Mouse (Mus musculus) forebrain, embryonic 13.5 days (tissue): ENCODE data around the gene Sytl3. TPM values are rescaled to one million over a fixed set of nuclear protein-coding genes. Genes with fewer than 3 reads are reported as not detected.
A peak's percentile ranks its signal among the peaks of the same experiment; 100 is the strongest.

Experiments
- ATAC-seq: fragments of 200-750 bp; cut with Nextera tagmentation; 2 replicates; pipeline ENCODE4 v1.8.0; 2017
- H3K27ac ChIP-seq: fragments of 300-500 bp; sonication (generic); 2 replicates; pipeline ENCODE4 v1.5.1; 2015; ENCODE audit warnings: inconsistent platforms, mild to moderate bottlenecking, moderate library complexity
- H3K27me3 ChIP-seq: fragments of 300-500 bp; sonication (generic); 2 replicates; pipeline ENCODE4 v1.6.1; 2015; ENCODE audit warnings: mild to moderate bottlenecking, inconsistent platforms
- H3K36me3 ChIP-seq: fragments of 300-500 bp; sonication (generic); 2 replicates; pipeline ENCODE4 v1.6.1; 2015; ENCODE audit warnings: mild to moderate bottlenecking, inconsistent platforms; ENCODE audit not compliant: poor library complexity, severe bottlenecking
- H3K4me1 ChIP-seq: fragments of 300-500 bp; sonication (generic); 2 replicates; pipeline ENCODE4 v1.6.1; 2015; ENCODE audit warnings: inconsistent platforms
- H3K4me2 ChIP-seq: fragments of 300-500 bp; sonication (generic); 2 replicates; pipeline ENCODE4 v1.6.1; 2015; ENCODE audit warnings: inconsistent platforms, mild to moderate bottlenecking, moderate library complexity
- H3K4me3 ChIP-seq: fragments of 300-500 bp; sonication (generic); 2 replicates; pipeline ENCODE4 v1.5.1; 2015; ENCODE audit warnings: mild to moderate bottlenecking, inconsistent platforms
- H3K9ac ChIP-seq: fragments of 300-500 bp; sonication (generic); 2 replicates; pipeline ENCODE4 v1.6.1; 2015; ENCODE audit warnings: mild to moderate bottlenecking, inconsistent platforms
- H3K9me3 ChIP-seq: fragments of 300-500 bp; sonication (generic); replicated peaks from 2 replicates; pipeline ENCODE4 v1.6.1; 2016; ENCODE audit warnings: inconsistent platforms
- WGBS: fragments of 180-500 bp; shearing (Covaris S2); methylation state at CpG from one replicate; pipeline ENCODE4 v1.1.7; 2015; 5-methylcytosine and 5-hydroxymethylcytosine counted together
- polyA plus RNA-seq: library from polyadenylated mRNA; unstranded; fragments of >200 nt; fragmentation: Nextera tagmentation; extraction: Ambion mirVana; gene quantifications from 2 replicates; pipeline ENCODE4 v1.2.1, GENCODE M21; 2015

Sytl3 gene
- polyA plus RNA-seq, 1 experiment from 2014 or later: 0.43 TPM

- Histone ChIP-seq H3K4me1 (peaks cover 19% of the 10 kb centered on the region), H3K4me3 (no peak overlapping the region), H3K9me3 (no peaks in the 10 kb centered on the region), H3K4me2 (no peak overlapping the region), H3K27ac (no peak overlapping the region), H3K9ac (no peak overlapping the region), H3K36me3 (peaks cover 38% of the 10 kb centered on the region), H3K27me3 (no peaks in the 10 kb centered on the region)
- no peak for ATAC-seq
- WGBS: 95% methylated on average over 16 of the region's 16 CpGs
Observed at GRCm38 (mm10) chr17:6757902-6758301, 99.0 kb downstream of the Sytl3 start.

- Histone ChIP-seq H3K4me2 (no peak overlapping the region), H3K9me3 (no peaks in the 10 kb centered on the region), H3K36me3 (peaks cover 30% of the 10 kb centered on the region), H3K4me1 (peaks cover 28% of the 10 kb centered on the region), H3K27me3 (no peaks in the 10 kb centered on the region), H3K4me3 (no peak overlapping the region), H3K9ac (no peak overlapping the region), H3K27ac (peak overlapping the region; percentile 3; the same call in 1 of the 2 replicates)
- ATAC-seq: no peak
- WGBS: 63% methylated on average over 8 of the region's 8 CpGs
Observed at GRCm38 (mm10) chr17:6758845-6759244, 100.0 kb downstream of the Sytl3 start.

GRCm38 (mm10) chr17:6759717-6760292 lies 100.9 kb downstream of the Sytl3 start:
- H3K36me3 ChIP-seq: 0 out of 2 replicates have a peak, but pooled peaks cover 22% of the 10 kb centered on the region
- H3K4me1 ChIP-seq: peaks cover 35% of the 10 kb centered on the region
- no peaks in the 10 kb centered on the region for H3K9me3 ChIP-seq
- H3K4me2 ChIP-seq: no peak overlapping the region
- ATAC-seq: peak; percentile 22; the same call in 1 of the 2 replicates
- no peak overlapping the region for H3K4me3 ChIP-seq
- H3K27ac ChIP-seq: 0 out of 2 replicates have a peak overlapping the region, but pooled peaks have one; percentile 3
- no peak overlapping the region for H3K9ac ChIP-seq
- WGBS: 24% methylated on average over 9 of the region's 9 CpGs
- H3K27me3 ChIP-seq: no peaks in the 10 kb centered on the region

- H3K36me3 ChIP-seq: 0 out of 2 replicates have a peak, but pooled peaks cover 4% of the 10 kb centered on the region
- H3K4me1 ChIP-seq: peaks cover 56% of the 10 kb centered on the region
- H3K9ac ChIP-seq: no peak overlapping the region
- H3K27ac ChIP-seq: peak overlapping the region; percentile 73
- no peaks in the 10 kb centered on the region for H3K9me3 ChIP-seq
- peak; percentile 82 for ATAC-seq
- peak overlapping the region; percentile 15; the same call in 1 of the 2 replicates for H3K4me2 ChIP-seq
- no peaks in the 10 kb centered on the region for H3K27me3 ChIP-seq
- H3K4me3 ChIP-seq: no peak overlapping the region
- WGBS: 17% methylated on average over 7 of the region's 7 CpGs
Observed at GRCm38 (mm10) chr17:6763513-6764226, 104.8 kb downstream of the Sytl3 start.

- no peaks in the 10 kb centered on the region for H3K9me3 ChIP-seq
- no peaks in the 10 kb centered on the region for H3K27me3 ChIP-seq
- WGBS: 65% methylated on average over 7 of the region's 7 CpGs
- no peak overlapping the region for H3K9ac ChIP-seq
- ATAC-seq: no peak
- no peaks in the 10 kb centered on the region for H3K36me3 ChIP-seq
- H3K4me2 ChIP-seq: no peak overlapping the region
- H3K4me3 ChIP-seq: no peak overlapping the region
- H3K27ac ChIP-seq: no peak overlapping the region
- H3K4me1 ChIP-seq: peaks cover 56% of the 10 kb centered on the region
Observed at GRCm38 (mm10) chr17:6764227-6764593, 105.3 kb downstream of the Sytl3 start.

GRCm38 (mm10) chr17:6764730-6765129 lies 105.8 kb downstream of the Sytl3 start:
- no peak overlapping the region for H3K4me2 ChIP-seq
- no peak overlapping the region for H3K27ac ChIP-seq
- ATAC-seq: no peak
- H3K27me3 ChIP-seq: no peaks in the 10 kb centered on the region
- H3K4me3 ChIP-seq: no peak overlapping the region
- peaks cover 51% of the 10 kb centered on the region for H3K4me1 ChIP-seq
- H3K9ac ChIP-seq: no peak overlapping the region
- H3K9me3 ChIP-seq: no peaks in the 10 kb centered on the region
- H3K36me3 ChIP-seq: no peaks in the 10 kb centered on the region
- 74% methylated on average over 4 of the region's 4 CpGs for WGBS

- WGBS: 40% methylated on average over 2 of the region's 2 CpGs
- no peak overlapping the region for H3K9ac ChIP-seq
- H3K4me3 ChIP-seq: no peak overlapping the region
- H3K4me2 ChIP-seq: no peak overlapping the region
- H3K9me3 ChIP-seq: no peaks in the 10 kb centered on the region
- no peaks in the 10 kb centered on the region for H3K36me3 ChIP-seq
- H3K27ac ChIP-seq: no peak overlapping the region
- no peak for ATAC-seq
- peaks cover 45% of the 10 kb centered on the region for H3K4me1 ChIP-seq
- H3K27me3 ChIP-seq: no peaks in the 10 kb centered on the region
Observed at GRCm38 (mm10) chr17:6765886-6766285, 107.0 kb downstream of the Sytl3 start.

- Histone ChIP-seq H3K4me3 (no peak overlapping the region), H3K27me3 (no peaks in the 10 kb centered on the region), H3K4me1 (peaks cover 45% of the 10 kb centered on the region), H3K9ac (no peak overlapping the region), H3K4me2 (no peak overlapping the region), H3K9me3 (no peaks in the 10 kb centered on the region), H3K27ac (no peak overlapping the region), H3K36me3 (no peaks in the 10 kb centered on the region)
- no peak for ATAC-seq
- 91% methylated on average over 4 of the region's 4 CpGs for WGBS
Observed at GRCm38 (mm10) chr17:6766823-6767222, 107.9 kb downstream of the Sytl3 start.

GRCm38 (mm10) chr17:6767771-6768170 lies 108.9 kb downstream of the Sytl3 start:
- H3K9me3 ChIP-seq: no peaks in the 10 kb centered on the region
- no peaks in the 10 kb centered on the region for H3K36me3 ChIP-seq
- H3K4me2 ChIP-seq: no peak overlapping the region
- WGBS: 76% methylated on average over 5 of the region's 5 CpGs
- H3K27ac ChIP-seq: no peak overlapping the region
- H3K4me3 ChIP-seq: no peak overlapping the region
- H3K4me1 ChIP-seq: peaks cover 39% of the 10 kb centered on the region
- no peak overlapping the region for H3K9ac ChIP-seq
- H3K27me3 ChIP-seq: no peaks in the 10 kb centered on the region
- ATAC-seq: no peak

- H3K4me3 ChIP-seq: no peak overlapping the region
- no peak overlapping the region for H3K27ac ChIP-seq
- no peak overlapping the region for H3K9ac ChIP-seq
- H3K4me2 ChIP-seq: no peak overlapping the region
- no peaks in the 10 kb centered on the region for H3K36me3 ChIP-seq
- peaks cover 33% of the 10 kb centered on the region for H3K4me1 ChIP-seq
- H3K27me3 ChIP-seq: no peaks in the 10 kb centered on the region
- no peak for ATAC-seq
- 89% methylated on average over 5 of the region's 5 CpGs for WGBS
- H3K9me3 ChIP-seq: no peaks in the 10 kb centered on the region
Observed at GRCm38 (mm10) chr17:6768301-6768788, 109.5 kb downstream of the Sytl3 start.

- WGBS: 73% methylated on average over 4 of the region's 4 CpGs
- H3K27ac ChIP-seq: no peak overlapping the region
Observed at GRCm38 (mm10) chr17:6769602-6770001, 110.7 kb downstream of the Sytl3 start.

GRCm38 (mm10) chr17:6771661-6772489 lies 113.0 kb downstream of the Sytl3 start:
- WGBS: 84% methylated on average over 16 of the region's 16 CpGs
- H3K9ac ChIP-seq: no peak overlapping the region
- ATAC-seq: no peak

More at GRCm38 (mm10) chr17:6769602-6770001, 110.7 kb downstream of the Sytl3 start:
- Histone ChIP-seq H3K4me2 (no peak overlapping the region), H3K9ac (no peak overlapping the region), H3K4me3 (no peak overlapping the region), H3K27me3 (no peaks in the 10 kb centered on the region), H3K9me3 (no peaks in the 10 kb centered on the region), H3K36me3 (peaks cover 4% of the 10 kb centered on the region; the same call in 1 of the 2 replicates), H3K4me1 (peaks cover 26% of the 10 kb centered on the region)
- ATAC-seq: no peak

More at GRCm38 (mm10) chr17:6771661-6772489, 113.0 kb downstream of the Sytl3 start:
- no peak overlapping the region for H3K4me2 ChIP-seq
- no peak overlapping the region; the same call in 1 of the 2 replicates for H3K27ac ChIP-seq
- peaks cover 20% of the 10 kb centered on the region for H3K4me1 ChIP-seq
- H3K36me3 ChIP-seq: peaks cover 4% of the 10 kb centered on the region; the same call in 1 of the 2 replicates
- no peak overlapping the region for H3K4me3 ChIP-seq
- no peaks in the 10 kb centered on the region for H3K9me3 ChIP-seq
- H3K27me3 ChIP-seq: no peaks in the 10 kb centered on the region
